Mouse (Mus musculus) heart, embryonic 15.5 days (tissue): ENCODE measurements at regions not wholly inside any gene's neighbourhood (a gene's known extent, or its start where the extent isn't known, plus 50 kb on each side); places are given as distances from the start of the nearest gene placed in this dataset.
A peak's percentile ranks its signal among the peaks of the same experiment; 100 is the strongest.
"Not testable (repeated sequence)": the region's sequence is repeated elsewhere in the genome, so short reads cannot be mapped to it uniquely, and the experiment has no call there.

ENCODE experiments used
- ATAC-seq: fragments of 200-750 bp; cut with Nextera tagmentation; replicated peaks from 2 replicates; pipeline ENCODE4 v1.8.0; 2017; ENCODE audit warnings: low read depth, moderate TSS enrichment; ENCODE audit not compliant: insufficient number of reproducible peaks, insufficient read depth, low FRiP score
- H3K27ac ChIP-seq: fragments of 300-500 bp; sonication (generic); 2 replicates; pipeline ENCODE4 v1.5.1; 2015; ENCODE audit warnings: mild to moderate bottlenecking, inconsistent platforms
- H3K27me3 ChIP-seq: fragments of 300-500 bp; sonication (generic); 2 replicates; pipeline ENCODE4 v1.6.1; 2015; ENCODE audit warnings: inconsistent platforms
- H3K36me3 ChIP-seq: fragments of 300-500 bp; sonication (generic); 2 replicates; pipeline ENCODE4 v1.6.1; 2015; ENCODE audit warnings: mild to moderate bottlenecking, inconsistent platforms
- H3K4me1 ChIP-seq: fragments of 300-500 bp; sonication (generic); replicated peaks from 2 replicates; pipeline ENCODE4 v1.6.1; 2015; ENCODE audit warnings: inconsistent platforms
- H3K4me2 ChIP-seq: fragments of 300-500 bp; sonication (generic); 2 replicates; pipeline ENCODE4 v1.6.1; 2015; ENCODE audit warnings: inconsistent platforms, mild to moderate bottlenecking, moderate library complexity
- H3K4me3 ChIP-seq: fragments of 300-500 bp; sonication (generic); 2 replicates; pipeline ENCODE4 v1.5.1; 2015; ENCODE audit warnings: mild to moderate bottlenecking, inconsistent platforms
- H3K9ac ChIP-seq: fragments of 300-500 bp; sonication (generic); 2 replicates; pipeline ENCODE4 v1.6.1; 2015; ENCODE audit warnings: mild to moderate bottlenecking, inconsistent platforms
- H3K9me3 ChIP-seq: fragments of 300-500 bp; sonication (generic); replicated peaks from 2 replicates; pipeline ENCODE4 v1.6.1; 2016; ENCODE audit warnings: inconsistent platforms
- WGBS: fragments of 180-500 bp; shearing (Covaris S2); methylation state at CpG from one replicate; pipeline ENCODE4 v1.1.7; 2015; ENCODE audit warnings: mixed read lengths; 5-methylcytosine and 5-hydroxymethylcytosine counted together

GRCm38 (mm10) chrX:19903962-19904930 lies 155.1 kb upstream of the Chst7 start:
- 47% methylated on average over 6 of the region's 6 CpGs for WGBS
- H3K4me3 ChIP-seq: no peak overlapping the region
- ATAC-seq: peak; percentile 76
- no peak overlapping the region for H3K4me2 ChIP-seq
- no peaks in the 10 kb centered on the region for H3K27me3 ChIP-seq
- H3K27ac ChIP-seq: peak overlapping the region; percentile 36
- H3K9me3 ChIP-seq: no peaks in the 10 kb centered on the region
- no peak overlapping the region for H3K9ac ChIP-seq
- H3K4me1 ChIP-seq: peaks cover 5% of the 10 kb centered on the region
- no peaks in the 10 kb centered on the region for H3K36me3 ChIP-seq

DNA sequence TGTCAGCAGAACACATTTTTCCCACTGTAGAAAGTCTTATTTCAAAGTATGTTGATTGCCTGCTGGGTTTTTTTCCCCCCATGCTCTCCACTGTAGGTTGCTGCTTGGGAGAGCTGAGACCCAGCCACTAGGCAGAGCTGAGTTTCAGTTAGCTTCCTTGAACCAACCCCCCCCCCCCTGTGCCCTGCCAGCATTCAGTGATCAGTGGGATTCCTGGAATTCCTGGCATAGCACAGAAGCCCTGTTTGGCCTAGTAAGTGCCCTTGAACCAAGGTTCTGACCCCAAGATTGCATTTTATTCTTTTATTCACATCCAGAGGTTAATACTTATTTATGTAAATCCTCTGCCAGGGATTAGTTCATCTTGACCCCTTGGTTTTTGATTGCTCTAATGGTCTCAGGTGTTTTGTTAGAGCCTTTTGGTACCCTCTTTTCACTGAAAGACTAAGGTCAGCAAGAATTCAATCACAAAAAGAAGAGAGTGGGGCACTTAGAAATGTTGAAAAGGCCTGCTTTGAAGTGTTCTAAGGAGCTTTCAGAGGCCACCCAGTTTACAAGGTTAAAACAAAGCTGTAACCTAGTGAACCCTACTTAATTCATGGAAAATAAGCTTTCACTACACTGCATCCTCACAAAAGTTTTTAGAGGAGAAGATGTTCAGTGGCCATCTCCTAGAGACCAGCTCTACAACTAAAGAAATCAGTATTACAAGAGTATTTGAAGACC lies 152.6 kb upstream of the Chst7 start:
- Histone ChIP-seq H3K9ac (no peak overlapping the region), H3K4me3 (no peak overlapping the region), H3K4me2 (no peak overlapping the region), H3K9me3 (no peaks in the 10 kb centered on the region), H3K27ac (no peak overlapping the region), H3K36me3 (no peaks in the 10 kb centered on the region), H3K27me3 (no peaks in the 10 kb centered on the region), H3K4me1 (peaks cover 5% of the 10 kb centered on the region)
- no peak for ATAC-seq

DNA sequence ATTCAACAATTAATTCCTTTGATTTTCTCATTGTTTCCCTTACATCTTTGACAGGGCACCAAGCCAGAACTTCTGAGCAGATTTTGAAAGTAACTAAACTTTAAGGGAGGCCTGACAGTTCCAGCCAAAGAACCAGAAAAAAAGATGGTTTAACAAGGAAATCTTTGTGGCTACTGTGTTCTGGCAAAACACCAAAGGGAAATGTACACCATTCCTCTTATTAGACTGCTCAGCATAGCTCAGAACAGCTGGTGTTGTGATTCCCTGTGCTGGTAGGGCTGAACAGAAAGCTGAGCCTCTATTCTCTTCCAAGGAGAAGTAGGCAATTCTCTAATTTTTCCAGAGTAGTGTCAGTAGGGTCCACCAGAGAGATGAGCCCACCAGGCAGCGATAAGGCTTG lies 142.4 kb upstream of the Chst7 start:
- no peak overlapping the region for H3K4me3 ChIP-seq
- no peak overlapping the region for H3K4me2 ChIP-seq
- ATAC-seq: no peak

GRCm38 (mm10) chrX:19929376-19929775 lies 130.0 kb upstream of the Chst7 start:
- WGBS: 64% methylated on average over 3 of the region's 3 CpGs
- H3K4me2 ChIP-seq, ATAC-seq, H3K36me3 ChIP-seq, H3K4me3 ChIP-seq, H3K27me3 ChIP-seq, H3K9me3 ChIP-seq, H3K4me1 ChIP-seq, H3K9ac ChIP-seq, H3K27ac ChIP-seq: not testable (repeated sequence)

More for the DNA sequence above, 142.4 kb upstream of the Chst7 start:
- H3K27me3 ChIP-seq: no peaks in the 10 kb centered on the region
- 88% methylated on average over 1 of the region's 1 CpGs for WGBS
- H3K4me1 ChIP-seq: no peaks in the 10 kb centered on the region
- H3K27ac ChIP-seq: no peak overlapping the region
- no peaks in the 10 kb centered on the region for H3K36me3 ChIP-seq
- no peaks in the 10 kb centered on the region for H3K9me3 ChIP-seq
- no peak overlapping the region for H3K9ac ChIP-seq

DNA sequence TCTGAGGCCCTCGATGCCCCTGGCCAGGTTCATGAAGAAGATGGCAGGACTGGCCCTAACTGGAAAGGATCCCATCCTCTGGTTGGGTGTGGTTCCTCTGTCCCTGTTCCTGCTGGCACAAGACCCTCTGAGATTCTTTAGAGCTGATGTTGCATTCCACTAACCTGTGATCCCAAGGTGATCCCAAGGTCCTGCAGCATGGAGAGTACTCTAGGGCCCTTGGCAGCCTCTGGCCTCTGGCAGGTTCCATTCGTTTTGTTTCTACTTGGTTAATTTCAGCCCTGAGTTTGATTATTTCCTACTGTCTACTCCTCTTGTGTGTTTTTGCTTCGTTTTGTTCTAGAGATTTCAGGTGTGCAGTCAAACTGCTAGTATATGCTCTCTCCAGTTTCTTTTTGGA lies 129.5 kb upstream of the Chst7 start:
- Histone ChIP-seq H3K4me2 (no peak overlapping the region), H3K27me3 (no peaks in the 10 kb centered on the region), H3K27ac (no peak overlapping the region), H3K4me1 (no peaks in the 10 kb centered on the region), H3K36me3 (no peaks in the 10 kb centered on the region), H3K4me3 (no peak overlapping the region), H3K9me3 (no peaks in the 10 kb centered on the region), H3K9ac (no peak overlapping the region)
- ATAC-seq: no peak
- 58% methylated on average over 3 of the region's 3 CpGs for WGBS

DNA sequence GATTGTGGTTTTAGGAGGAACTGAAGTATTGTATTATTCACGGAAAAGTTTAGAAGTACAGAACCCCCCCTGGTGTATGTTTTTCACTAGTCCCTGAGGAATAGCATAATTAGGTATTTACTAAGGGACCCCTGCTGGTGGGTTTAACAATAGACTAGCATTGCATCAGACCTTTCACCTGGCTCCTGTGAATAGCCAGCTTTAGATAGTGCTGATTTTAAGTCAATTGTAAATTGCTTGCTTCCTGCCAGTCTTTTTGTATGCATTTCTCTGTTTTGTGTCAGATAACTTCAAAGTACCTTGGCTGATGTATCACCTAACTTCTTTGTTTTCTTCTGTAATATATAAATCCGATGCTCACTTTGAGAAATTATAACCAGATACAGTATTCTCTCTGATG lies 116.1 kb upstream of the Chst7 start:
- no peaks in the 10 kb centered on the region for H3K27me3 ChIP-seq
- 72% methylated on average over 2 of the region's 2 CpGs for WGBS

More for the DNA sequence above, 116.1 kb upstream of the Chst7 start:
- no peaks in the 10 kb centered on the region for H3K4me1 ChIP-seq
- no peak overlapping the region for H3K27ac ChIP-seq
- no peaks in the 10 kb centered on the region for H3K9me3 ChIP-seq
- no peak overlapping the region for H3K9ac ChIP-seq
- H3K4me2 ChIP-seq: no peak overlapping the region
- no peaks in the 10 kb centered on the region for H3K36me3 ChIP-seq
- ATAC-seq: no peak
- H3K4me3 ChIP-seq: no peak overlapping the region
